Mouse (Mus musculus) mouse embryonic stem cell (cell line): Measurements from ENCODE around the gene Prelp.
"Not testable (repeated sequence)": the region's sequence is repeated elsewhere in the genome, so short reads cannot be mapped to it uniquely, and the experiment has no call there.

ENCODE experiments used
- in situ Hi-C, 2 experiments: fragments of 300-500 bp; cut with MboI; formaldehyde crosslinking; loops; 1 replicate in 1 of 2; 3 replicates in 1 of 2; pipeline ENCODE4 v1.14.3; 2019 to 2020; ENCODE audit warnings: low sequenced_read_pairs in 2 of 2, low pct_unique_long_range_greater_than_20kb in 1 of 2, mixed read lengths in 1 of 2; ENCODE audit not compliant: unreplicated experiment in 1 of 2

The Prelp gene

DNA sequence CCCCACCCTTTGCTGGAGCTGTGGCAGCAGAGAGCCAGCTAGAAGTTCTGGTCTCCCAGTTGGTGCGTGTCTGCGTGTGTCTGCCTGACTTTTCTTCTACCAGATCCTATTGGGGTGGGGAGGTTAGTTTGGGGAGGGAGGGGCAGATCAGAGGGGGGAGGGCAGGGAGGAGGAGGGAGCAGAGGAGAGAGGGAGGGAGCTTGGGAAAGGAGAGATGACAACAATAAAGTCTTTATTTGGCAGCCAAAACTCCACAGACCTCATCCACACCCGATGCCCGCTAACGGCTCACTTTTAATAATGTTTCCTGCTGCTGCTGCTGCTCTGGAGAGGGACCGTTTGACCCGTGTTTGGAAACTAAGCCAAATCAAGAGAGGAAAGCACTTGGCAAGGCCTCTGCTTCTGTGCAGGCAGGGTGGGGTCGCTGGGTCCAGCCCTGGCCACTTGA lies at the start of gene Prelp:
Prelp (minus strand) TSS at position 111 of the 448 bp plus-strand sequence.
- in situ Hi-C loops: no loop called here

DNA sequence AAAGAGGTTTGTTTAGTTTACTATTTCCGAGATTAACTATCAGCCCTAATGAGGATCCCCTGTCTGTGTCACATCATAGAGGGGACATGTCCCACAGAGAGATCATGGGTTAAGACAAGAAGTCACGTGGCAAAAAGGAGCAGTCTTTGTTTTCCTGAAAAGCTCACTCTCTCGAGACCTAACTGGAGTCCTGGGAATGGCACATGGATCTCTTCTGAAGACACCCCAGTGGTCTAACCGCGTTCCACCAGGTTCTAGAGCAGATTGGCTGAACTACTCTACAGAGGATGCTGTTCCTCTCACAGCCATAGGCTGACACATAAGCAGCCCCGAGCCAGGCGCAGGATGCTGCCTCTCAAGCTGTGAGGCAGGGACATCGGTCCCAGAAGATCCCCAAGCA lies 48.2 kb upstream of the Prelp start:
- in situ Hi-C loops: no loop called here

- in situ Hi-C loops: no loop called here
Measured at GRCm38 (mm10) chr1:133968788-133969325, 47.6 kb upstream of the Prelp start.

DNA sequence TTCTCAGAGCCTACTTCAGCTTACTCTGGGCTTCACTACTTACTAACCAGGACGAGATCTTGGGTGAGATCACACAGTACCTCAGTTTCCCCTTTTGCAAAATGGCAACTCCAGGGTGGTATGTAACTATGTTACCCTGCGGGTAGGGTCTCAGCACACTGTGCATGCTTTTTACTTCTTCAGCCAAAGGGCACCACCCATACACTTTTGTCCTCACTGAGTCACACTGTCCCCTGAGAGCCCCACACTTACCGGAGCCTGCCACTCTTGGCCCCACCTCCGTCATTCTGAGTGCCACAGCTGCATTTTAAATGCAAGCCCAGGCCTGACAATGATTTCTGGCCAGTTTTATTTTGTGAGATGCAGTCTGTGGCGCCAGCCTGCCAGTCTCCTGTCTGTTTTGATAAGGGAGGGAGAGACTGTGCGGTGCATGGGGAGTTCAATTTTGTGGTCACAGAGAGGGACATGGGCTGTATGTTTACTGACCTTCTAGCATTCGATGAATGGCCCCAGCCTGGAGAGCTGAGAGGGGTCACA lies 46.3 kb upstream of the Prelp start:
- in situ Hi-C loops: no loop called here

DNA sequence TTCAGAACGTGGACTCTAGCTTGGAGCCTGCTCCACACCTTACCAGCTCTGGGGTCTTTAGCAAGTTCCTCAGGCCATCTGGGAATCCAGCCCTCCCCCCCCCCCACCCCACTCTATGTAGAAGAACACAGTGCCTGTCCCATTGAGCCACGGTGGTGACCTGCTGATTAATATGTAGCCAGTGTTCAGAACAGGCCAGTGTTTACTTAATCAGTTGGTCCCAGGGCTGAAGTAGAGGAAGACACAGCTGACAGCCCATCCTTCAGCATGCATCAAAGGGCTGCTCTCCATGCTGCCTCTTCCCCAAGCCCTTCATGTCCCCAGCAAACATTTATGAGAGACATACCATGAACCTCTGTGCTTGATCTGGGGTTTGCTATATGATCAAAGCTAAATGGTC lies 44.8 kb upstream of the Prelp start:
- in situ Hi-C loops: no loop called here

- in situ Hi-C loops: no loop called here
Measured at GRCm38 (mm10) chr1:133965298-133965697, 44.1 kb upstream of the Prelp start.

- in situ Hi-C loops: no loop called here
Measured at GRCm38 (mm10) chr1:133964742-133965141, 43.5 kb upstream of the Prelp start.

- in situ Hi-C loops: not testable (repeated sequence)
Measured at GRCm38 (mm10) chr1:133963578-133963977, 42.4 kb upstream of the Prelp start.

DNA sequence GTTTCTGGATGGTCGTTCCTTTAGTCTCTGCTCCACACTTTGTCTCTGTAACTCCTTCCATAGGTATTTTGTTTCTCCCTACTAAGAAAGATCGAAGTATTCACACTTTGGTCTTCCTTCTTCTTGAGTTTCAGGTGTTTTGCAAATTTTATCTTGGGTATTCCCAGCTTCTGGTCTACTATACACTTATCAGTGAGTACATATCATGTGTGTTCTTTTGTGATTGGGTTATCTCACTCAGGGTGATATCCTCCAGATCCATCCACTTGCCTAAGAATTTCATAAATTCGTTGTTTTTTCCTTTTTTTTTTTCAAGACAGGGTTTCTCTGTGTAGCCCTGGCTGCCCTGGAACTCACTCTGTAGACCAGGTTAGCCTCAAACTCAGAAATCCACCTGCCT lies 41.9 kb upstream of the Prelp start:
- in situ Hi-C loops: not testable (repeated sequence)

- in situ Hi-C loops: no loop called here
Measured at GRCm38 (mm10) chr1:133961281-133962134, 40.3 kb upstream of the Prelp start.

DNA sequence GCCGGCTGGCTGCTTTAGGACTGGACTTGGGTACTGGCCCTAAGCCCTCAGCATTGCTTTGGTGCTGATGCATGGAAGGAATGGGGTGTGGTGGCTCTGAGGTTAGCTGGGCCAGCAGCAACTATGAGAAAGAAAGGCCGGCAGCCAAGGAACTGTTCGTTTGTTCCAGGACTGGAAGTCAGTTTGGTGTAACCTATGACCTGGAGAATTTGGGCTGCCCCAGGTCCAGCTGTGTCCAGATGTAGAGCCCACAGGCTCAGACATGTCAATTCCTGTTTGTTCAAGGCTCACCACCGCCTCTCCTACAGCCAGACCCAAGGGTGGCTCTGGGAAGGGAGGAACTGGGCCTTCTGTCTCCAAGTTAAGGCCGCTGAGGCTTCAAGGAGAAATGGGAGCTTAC lies 38.3 kb upstream of the Prelp start:
- in situ Hi-C loops: no loop called here

- in situ Hi-C loops: no loop called here
Measured at GRCm38 (mm10) chr1:133954009-133954408, 32.8 kb upstream of the Prelp start.

DNA sequence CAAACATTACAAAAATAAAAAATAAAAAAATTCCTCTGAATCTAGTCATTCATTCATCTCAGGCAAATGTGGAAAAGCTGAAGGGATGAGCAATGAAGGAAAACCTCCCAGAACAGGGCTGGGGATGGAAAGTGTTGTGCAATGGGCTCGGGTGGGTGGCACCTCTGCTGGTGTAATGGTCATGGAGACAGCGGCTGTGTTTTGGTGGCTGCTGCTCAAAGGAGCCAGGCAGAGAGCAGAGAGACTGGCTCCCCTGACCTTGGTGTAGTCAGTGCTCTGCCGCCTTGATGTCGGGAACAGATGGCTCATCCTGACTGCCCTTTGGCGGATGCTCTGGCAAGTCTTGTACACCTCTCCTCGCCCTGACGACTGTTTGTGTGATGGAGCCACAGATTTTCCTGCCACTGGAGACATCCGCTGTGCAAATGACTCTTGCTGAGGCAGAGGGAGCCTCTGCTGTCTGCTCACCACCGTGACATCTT lies 32.1 kb upstream of the Prelp start:
- in situ Hi-C loops: no loop called here

- in situ Hi-C loops: no loop called here
Measured at GRCm38 (mm10) chr1:133951598-133951997, 30.4 kb upstream of the Prelp start.

- in situ Hi-C loops: no loop called here
Measured at GRCm38 (mm10) chr1:133950061-133950782, 29.0 kb upstream of the Prelp start.

DNA sequence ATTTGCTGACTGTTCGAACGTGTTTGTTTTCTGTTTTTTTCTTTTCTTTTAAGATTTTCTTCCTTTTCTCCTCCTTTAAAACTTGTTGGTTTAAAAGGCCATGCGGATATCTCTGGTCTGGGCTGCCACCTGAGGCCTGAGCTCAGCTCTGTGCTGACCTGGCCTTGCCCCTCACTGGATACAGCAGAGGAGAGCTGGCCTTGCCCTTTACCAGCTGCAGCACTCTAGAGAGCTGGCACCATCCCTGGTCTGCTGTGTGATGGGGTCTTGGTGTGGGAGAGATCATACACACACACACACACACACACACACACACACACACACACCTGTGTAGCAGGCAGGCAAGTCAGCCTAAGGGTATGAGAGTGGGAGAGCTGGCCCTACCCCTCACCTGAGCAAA lies 23.9 kb upstream of the Prelp start:
- in situ Hi-C loops: no loop called here

GRCm38 (mm10) chr1:133941904-133942303 lies 20.7 kb upstream of the Prelp start:
- in situ Hi-C loops: no loop called here

- in situ Hi-C loops: no loop called here
Measured at GRCm38 (mm10) chr1:133941158-133941860, 20.1 kb upstream of the Prelp start.
